10 mouse cellular contexts compared by ENCODE assay signal in genomic region chr4:142392924-142393323, GRCm38 (mm10).
DNase-seq lines count a peak whose midpoint lies in the region; ATAC-seq and TF ChIP-seq lines count a peak whose summit lies in the region.
"Had no signal": no experiment of that assay in that cellular context is flagged by ENCODE, and none has a peak within 500 bp of the region (broad histone marks: within the 10 kb centered on the region; RNA-seq: fewer than 3 reads in every experiment).

No protein-coding gene starts in this region.

- no peaks in the 10 kb centered on the region for H3K9me3 ChIP-seq in liver, postnatal 0 days (ENCODE audit: low read length)
- H3K9me3 ChIP-seq: liver, embryonic 15.5 days had no signal

- no peak for ATAC-seq in liver, postnatal 0 days

- H3K4me2 ChIP-seq in liver, postnatal 0 days (ENCODE audit: low read depth, low read length), result no peak overlapping the region
- H3K4me2 ChIP-seq: embryonic facial prominence, embryonic 13.5 days; liver, embryonic 15.5 days had no signal

- peak; percentile 16 for DNase-seq in lung, adult 2 months
- no peak for DNase-seq in lung, postnatal 25 days (ENCODE audit: low spot score)
- DNase-seq in adrenal gland, postnatal 14 days, result peak; percentile 58
- peak; percentile 74 for DNase-seq in embryo, embryonic 10.5 days (ENCODE audit: low spot score)
- DNase-seq in kidney, postnatal 10 days, result peak; percentile 56
- peak; percentile 18 for DNase-seq in liver, postnatal 0 days
- no peak for DNase-seq in spleen, postnatal 10 days (ENCODE audit: low spot score in 2 of 2)
- no peak for DNase-seq in B cell, adult 2 months

- no peaks in the 10 kb centered on the region for H3K27me3 ChIP-seq in liver, postnatal 0 days (ENCODE audit: insufficient read depth, low read length)
- H3K27me3 ChIP-seq: embryonic facial prominence, embryonic 13.5 days; liver, embryonic 15.5 days had no signal

- no peak for TF ChIP-seq POLR2A in lung, adult 2 months (IDR thresholded peaks at IDR 0.05; ENCODE audit: borderline replicate concordance, extremely low read depth, low read depth, low read length)

- no peaks in the 10 kb centered on the region for H3K36me3 ChIP-seq in liver, postnatal 0 days (replicated peaks; ENCODE audit: insufficient read depth, low read length)
- H3K36me3 ChIP-seq: liver, embryonic 15.5 days had no signal

- H3K4me1 ChIP-seq in lung, adult 2 months (ENCODE audit: control insufficient read depth, insufficient read depth, low read length), result no peaks in the 10 kb centered on the region
- H3K4me1 ChIP-seq in liver, postnatal 0 days (ENCODE audit: insufficient read depth), result no peaks in the 10 kb centered on the region
- H3K4me1 ChIP-seq: liver, embryonic 15.5 days had no signal

- no peak overlapping the region for H3K9ac ChIP-seq in liver, postnatal 0 days (replicated peaks)
- H3K9ac ChIP-seq: embryonic facial prominence, embryonic 13.5 days; liver, embryonic 15.5 days had no signal

- 56% methylated on average over 2 of the region's 2 CpGs for WGBS in lung, adult 2 months
- 58% methylated on average over 2 of the region's 2 CpGs for WGBS in liver, postnatal 0 days (ENCODE audit: insufficient replicate concordance)

- no peak for TF ChIP-seq EP300 in liver, postnatal 0 days (IDR thresholded peaks at IDR 0.05; ENCODE audit: low read depth)

- peak; percentile 58 for TF ChIP-seq CTCF in lung, adult 2 months (IDR thresholded peaks at IDR 0.05; ENCODE audit: insufficient read depth, low read length)
- TF ChIP-seq CTCF in liver, postnatal 0 days (IDR thresholded peaks at IDR 0.05; ENCODE audit: low read depth), result peak; percentile 61

- no peak overlapping the region for H3K27ac ChIP-seq in liver, postnatal 0 days (ENCODE audit: low read depth)
- H3K27ac ChIP-seq: embryonic facial prominence, embryonic 13.5 days; liver, embryonic 15.5 days had no signal

- no peak overlapping the region for H3K4me3 ChIP-seq in lung, adult 2 months (replicated peaks; ENCODE audit: extremely low read depth, low read depth, low read length)
- no peak overlapping the region for H3K4me3 ChIP-seq in liver, postnatal 0 days (ENCODE audit: low read depth, low read length)
- H3K4me3 ChIP-seq: embryonic facial prominence, embryonic 13.5 days; liver, embryonic 15.5 days had no signal

Comparison
In these comparisons a context has a peak if more than half of its experiments do, and no peak if none do; other contexts are left out.
1. DNase-seq: peak in lung, adult 2 months (single experiment), adrenal gland, postnatal 14 days (single experiment), embryo, embryonic 10.5 days (single experiment), kidney, postnatal 10 days (single experiment) and liver, postnatal 0 days (single experiment); none in lung, postnatal 25 days (single experiment), spleen, postnatal 10 days (0 of 2) and B cell, adult 2 months (0 of 2).